Mouse (Mus musculus) small intestine, adult 2 months (tissue): ENCODE data around the gene Dis3l2.

ENCODE experiments used
- CTCF ChIP-seq: fragments of 200-500 bp; IDR thresholded peaks from 2 replicates; pipeline ENCODE4 v1.5.1; 2012; ENCODE audit warnings: low read depth, mild to moderate bottlenecking, control low read depth, inconsistent platforms, low read length, moderate library complexity, mixed read lengths; ENCODE audit not compliant: insufficient replicate concordance, insufficient read length; ENCODE audit errors: extremely low read depth
- POLR2A ChIP-seq: fragments of 200-500 bp; IDR thresholded peaks from 2 replicates; pipeline ENCODE4 v1.6.1; 2012; ENCODE audit warnings: low read depth, mild to moderate bottlenecking, control low read depth, inconsistent platforms, low read length, moderate library complexity

- no peak for TF ChIP-seq POLR2A
- no peak for TF ChIP-seq CTCF
Measured at GRCm38 (mm10) chr1:86736414-86736813, 32.8 kb downstream of the Dis3l2 start.
